Mouse (Mus musculus) lung, postnatal 0 days (tissue): ENCODE data around the gene Zc2hc1c. TPM values are rescaled to one million over a fixed set of nuclear protein-coding genes. Genes with fewer than 3 reads are reported as not detected.

Experiments used
- ATAC-seq: fragments of 200-750 bp; cut with Nextera tagmentation; 2 replicates; pipeline ENCODE4 v1.8.0; 2017; ENCODE audit warnings: moderate library complexity
- DNase-seq: peaks from one replicate; pipeline ENCODE4 v3.0.0-alpha.2; 2016; ENCODE audit warnings: low spot score
- H3K27ac ChIP-seq: fragments of 300-500 bp; sonication (generic); 2 replicates; pipeline ENCODE4 v1.5.1; 2014; ENCODE audit warnings: antibody characterized with exemption, mild to moderate bottlenecking, low read length, mixed read lengths
- H3K27me3 ChIP-seq: fragments of 300-500 bp; sonication (generic); replicated peaks from 2 replicates; pipeline ENCODE4 v1.6.1; 2014; ENCODE audit warnings: low read length, mixed read lengths; ENCODE audit not compliant: insufficient read depth
- H3K36me3 ChIP-seq: fragments of 300-500 bp; sonication (generic); 2 replicates; pipeline ENCODE4 v1.6.1; 2014; ENCODE audit warnings: low read length, mixed read lengths; ENCODE audit not compliant: insufficient read depth
- H3K4me1 ChIP-seq: fragments of 300-500 bp; sonication (generic); 2 replicates; pipeline ENCODE4 v1.6.1; 2014; ENCODE audit warnings: antibody characterized with exemption, low read depth, low read length, mixed read lengths; ENCODE audit not compliant: insufficient read depth
- H3K4me2 ChIP-seq: fragments of 300-500 bp; sonication (generic); replicated peaks from 2 replicates; pipeline ENCODE4 v1.6.1; 2014; ENCODE audit warnings: low read depth, mild to moderate bottlenecking, low read length, moderate library complexity, mixed read lengths
- H3K4me3 ChIP-seq: fragments of 300-500 bp; sonication (generic); 2 replicates; pipeline ENCODE4 v1.5.1; 2014; ENCODE audit warnings: low read depth, low read length
- H3K9ac ChIP-seq: fragments of 300-500 bp; sonication (generic); replicated peaks from 2 replicates; pipeline ENCODE4 v1.6.1; 2014; ENCODE audit warnings: low read depth, mild to moderate bottlenecking
- H3K9me3 ChIP-seq: fragments of 300-500 bp; sonication (generic); 2 replicates; pipeline ENCODE4 v1.6.1; 2016; ENCODE audit warnings: low read length, mixed read lengths
- CTCF ChIP-seq: IDR thresholded peaks from 2 replicates; pipeline ENCODE4 v1.5.1; 2016; ENCODE audit warnings: antibody characterized with exemption, mild to moderate bottlenecking
- EP300 ChIP-seq: IDR thresholded peaks from 2 replicates; pipeline ENCODE4 v1.6.1; 2016; ENCODE audit warnings: antibody characterized with exemption, mild to moderate bottlenecking, control low read depth
- WGBS: fragments of 180-500 bp; shearing (Covaris S2); extraction: QIAGEN DNeasy Blood & Tissue Kit; methylation state at CpG from one replicate; pipeline ENCODE4 v1.1.7; 2014; 5-methylcytosine and 5-hydroxymethylcytosine counted together
- polyA plus RNA-seq: library from polyadenylated mRNA; unstranded; fragments of >200 nt; fragmentation: Nextera tagmentation; extraction: Ambion mirVana; gene quantifications from 2 replicates; pipeline ENCODE4 v1.2.1, GENCODE M21; 2015

Zc2hc1c gene
- polyA plus RNA-seq, 1 experiment from 2014 or later, result 2.7 TPM

GRCm38 (mm10) chr12:85339947-85340346, 51.6 kb downstream of the Zc2hc1c start:
- DNase-seq, result peak; percentile 78
- peak; percentile 10; the same call in 1 of the 2 replicates for ATAC-seq

GRCm38 (mm10) chr12:85341131-85341530, 52.7 kb downstream of the Zc2hc1c start:
- ATAC-seq, result no peak

More at GRCm38 (mm10) chr12:85339947-85340346, 51.6 kb downstream of the Zc2hc1c start:
- Histone ChIP-seq H3K4me1 (peaks cover 4% of the 10 kb centered on the region; the same call in 1 of the 2 replicates), H3K27ac (peak overlapping the region; percentile 92), H3K4me3 (peak overlapping the region; percentile 95; the same call in 1 of the 2 replicates), H3K4me2 (peak overlapping the region; percentile 83), H3K36me3 (peaks cover 15% of the 10 kb centered on the region), H3K27me3 (no peaks in the 10 kb centered on the region), H3K9ac (no peak overlapping the region), H3K9me3 (no peaks in the 10 kb centered on the region)
- 46% methylated on average over 4 of the region's 4 CpGs for WGBS
- TF ChIP-seq EP300 (peak; percentile 62; the same call in 1 of the 2 replicates), CTCF (peak; percentile 18; the same call in 1 of the 2 replicates)

DNA sequence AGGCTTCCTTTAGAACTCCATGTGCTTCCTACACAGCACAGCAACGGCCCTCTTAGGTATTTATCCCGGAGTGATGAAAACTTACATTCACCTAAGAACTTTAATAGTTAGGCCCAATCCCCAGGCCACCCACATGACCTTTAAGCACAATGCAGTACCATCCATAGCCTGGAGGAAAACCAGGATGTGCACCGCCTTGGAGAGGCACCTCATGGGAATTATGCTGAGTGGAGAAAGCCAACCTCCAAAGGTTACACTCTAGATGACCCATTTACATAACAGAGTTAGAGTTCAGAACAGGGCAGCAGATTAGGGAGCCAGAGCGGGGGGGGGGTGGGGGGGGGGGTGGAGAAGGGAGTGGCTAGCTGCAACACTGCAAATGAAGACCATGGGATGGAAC, 53.9 kb downstream of the Zc2hc1c start:
- peaks cover 9% of the 10 kb centered on the region; the same call in 1 of the 2 replicates for H3K4me1 ChIP-seq
- H3K4me2 ChIP-seq, result no peak overlapping the region
- H3K9ac ChIP-seq, result no peak overlapping the region
- ATAC-seq, result no peak
- H3K4me3 ChIP-seq, result no peak overlapping the region
- 84% methylated on average over 4 of the region's 4 CpGs for WGBS
- peaks cover 8% of the 10 kb centered on the region; the same call in 1 of the 2 replicates for H3K36me3 ChIP-seq
- no peaks in the 10 kb centered on the region for H3K27me3 ChIP-seq
- TF ChIP-seq CTCF (no peak), EP300 (no peak)
- no peak for DNase-seq
- H3K9me3 ChIP-seq, result no peaks in the 10 kb centered on the region
- no peak overlapping the region for H3K27ac ChIP-seq

More at GRCm38 (mm10) chr12:85341131-85341530, 52.7 kb downstream of the Zc2hc1c start:
- H3K4me3 ChIP-seq, result no peak overlapping the region
- no peaks in the 10 kb centered on the region for H3K27me3 ChIP-seq
- no peak overlapping the region for H3K9ac ChIP-seq
- peak; percentile 93 for DNase-seq
- no peak overlapping the region for H3K27ac ChIP-seq
- TF ChIP-seq EP300 (peak; percentile 23; the same call in 1 of the 2 replicates), CTCF (peak; percentile 78)
- H3K4me1 ChIP-seq, result peaks cover 4% of the 10 kb centered on the region; the same call in 1 of the 2 replicates
- H3K4me2 ChIP-seq, result no peak overlapping the region
- WGBS, result 41% methylated on average over 1 of the region's 1 CpGs
- peaks cover 10% of the 10 kb centered on the region; the same call in 1 of the 2 replicates for H3K36me3 ChIP-seq
- H3K9me3 ChIP-seq, result no peaks in the 10 kb centered on the region

- H3K27me3 ChIP-seq, result no peaks in the 10 kb centered on the region
- TF ChIP-seq CTCF (no peak), EP300 (no peak)
- ATAC-seq (no peak), DNase-seq (no peak)
- 58% methylated on average over 7 of the region's 7 CpGs for whole genome bisulfite sequencing
- H3K9ac ChIP-seq, result no peak overlapping the region
- H3K9me3 ChIP-seq, result no peaks in the 10 kb centered on the region
- H3K4me3 ChIP-seq, result no peak overlapping the region
- H3K36me3 ChIP-seq, result peaks cover 16% of the 10 kb centered on the region; the same call in 1 of the 2 replicates
- no peak overlapping the region for H3K4me2 ChIP-seq
- peaks cover 5% of the 10 kb centered on the region; the same call in 1 of the 2 replicates for H3K4me1 ChIP-seq
- H3K27ac ChIP-seq, result no peak overlapping the region; the same call in 1 of the 2 replicates
These were observed 55.9 kb downstream of the Zc2hc1c start for GRCm38 (mm10) chr12:85344252-85344651.

GRCm38 (mm10) chr12:85345559-85345958, 57.2 kb downstream of the Zc2hc1c start:
- TF ChIP-seq EP300, result no peak
- no peak for TF ChIP-seq CTCF
- Histone ChIP-seq H3K9ac (no peak overlapping the region), H3K27me3 (no peaks in the 10 kb centered on the region), H3K4me2 (no peak overlapping the region), H3K36me3 (peaks cover 18% of the 10 kb centered on the region; the same call in 1 of the 2 replicates), H3K27ac (no peak overlapping the region), H3K4me3 (no peak overlapping the region), H3K4me1 (peaks cover 5% of the 10 kb centered on the region; the same call in 1 of the 2 replicates), H3K9me3 (no peaks in the 10 kb centered on the region)
- DNase-seq (no peak), ATAC-seq (no peak)
- 88% methylated on average over 6 of the region's 6 CpGs for WGBS

GRCm38 (mm10) chr12:85346374-85346773, 58.0 kb downstream of the Zc2hc1c start:
- H3K4me2 ChIP-seq, result no peak overlapping the region
- H3K9me3 ChIP-seq, result no peaks in the 10 kb centered on the region
- TF ChIP-seq CTCF (peak; percentile 77), EP300 (peak; percentile 55; the same call in 1 of the 2 replicates)
- peak; percentile 93 for DNase-seq
- peaks cover 18% of the 10 kb centered on the region; the same call in 1 of the 2 replicates for H3K36me3 ChIP-seq
- no peak overlapping the region for H3K27ac ChIP-seq
- no peaks in the 10 kb centered on the region for H3K27me3 ChIP-seq
- 45% methylated on average over 3 of the region's 3 CpGs for WGBS
- peak; percentile 58 for ATAC-seq
- no peak overlapping the region for H3K9ac ChIP-seq
- peaks cover 8% of the 10 kb centered on the region; the same call in 1 of the 2 replicates for H3K4me1 ChIP-seq
- no peak overlapping the region for H3K4me3 ChIP-seq
